Mouse (Mus musculus): Measurements from ENCODE around the gene Gja1.

The Gja1 gene

DNA sequence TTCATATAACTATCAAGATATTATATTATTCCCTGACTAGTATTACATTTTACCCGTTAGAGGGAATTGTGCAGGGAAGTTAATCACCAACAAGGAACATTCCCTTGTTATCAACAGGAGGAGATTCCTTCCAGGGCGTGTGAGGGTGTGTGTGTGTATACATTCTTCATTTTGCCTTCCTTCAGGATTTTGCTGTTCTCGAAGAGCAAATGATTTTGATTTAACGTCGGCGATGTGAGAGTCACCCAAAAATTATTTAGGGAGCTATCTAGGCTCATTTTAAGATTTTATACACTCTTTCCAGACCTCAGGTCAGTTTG is 55.2 kb downstream of the Gja1 start:
- Histone ChIP-seq H3K36me3 (ENCODE audit: control insufficient read depth, insufficient read depth, low read length, poor library complexity, severe bottlenecking) (no peaks in the 10 kb centered on the region), H3K27me3 (ENCODE audit: control insufficient read depth, insufficient read depth, low read length, poor library complexity, severe bottlenecking) (no peaks in the 10 kb centered on the region)
- no peak for DNase-seq (ENCODE audit: low read depth, low spot score)

DNA sequence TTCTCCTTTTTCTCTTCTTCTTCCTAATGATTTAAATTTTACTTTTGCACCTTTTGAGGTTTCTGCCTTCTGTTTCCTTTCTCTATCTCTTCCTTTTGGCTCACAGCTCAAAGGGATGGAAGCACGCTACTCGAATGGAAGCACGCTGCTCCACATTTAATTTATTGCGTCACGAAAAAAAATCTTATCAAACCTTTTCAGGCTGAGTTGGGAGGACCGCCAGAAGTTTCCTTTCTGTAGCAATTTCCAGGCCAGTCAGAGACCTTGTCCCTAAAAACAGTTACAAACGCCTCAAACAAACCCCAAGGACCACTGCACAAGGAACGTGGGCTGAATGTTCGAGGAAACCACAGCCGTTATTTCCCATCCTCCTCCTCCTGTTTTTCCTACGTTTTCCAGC is 60.2 kb downstream of the Gja1 start:
- Histone ChIP-seq H3K27me3 (ENCODE audit: control insufficient read depth, insufficient read depth, low read length, poor library complexity, severe bottlenecking) (no peaks in the 10 kb centered on the region), H3K36me3 (ENCODE audit: control insufficient read depth, insufficient read depth, low read length, poor library complexity, severe bottlenecking) (no peaks in the 10 kb centered on the region)
- no peak for DNase-seq (ENCODE audit: low read depth, low spot score)

DNA sequence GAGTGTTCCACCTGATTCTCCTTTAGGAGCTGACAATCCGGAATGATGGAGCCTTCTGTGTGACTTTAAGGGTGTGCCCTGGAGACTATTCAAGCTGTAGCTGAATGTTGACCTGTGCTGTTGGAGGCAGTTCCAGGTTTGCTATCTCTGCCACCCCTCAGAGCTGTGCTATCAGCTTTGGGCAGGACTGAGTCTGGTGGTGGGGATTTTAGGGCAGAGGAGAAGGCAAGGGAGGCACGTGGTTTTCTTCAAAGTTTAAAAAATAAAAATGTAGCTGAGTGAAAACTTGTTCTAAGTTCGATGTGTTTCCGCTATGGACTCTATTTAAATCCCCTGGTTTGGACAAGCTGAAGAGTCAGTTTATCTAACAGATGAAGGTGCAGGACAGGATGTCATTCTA is 62.5 kb downstream of the Gja1 start:
- no peaks in the 10 kb centered on the region for H3K36me3 ChIP-seq (ENCODE audit: control insufficient read depth, insufficient read depth, low read length, poor library complexity, severe bottlenecking)
- no peaks in the 10 kb centered on the region for H3K27me3 ChIP-seq (ENCODE audit: control insufficient read depth, insufficient read depth, low read length, poor library complexity, severe bottlenecking)
- DNase-seq (ENCODE audit: low read depth, low spot score): no peak

DNA sequence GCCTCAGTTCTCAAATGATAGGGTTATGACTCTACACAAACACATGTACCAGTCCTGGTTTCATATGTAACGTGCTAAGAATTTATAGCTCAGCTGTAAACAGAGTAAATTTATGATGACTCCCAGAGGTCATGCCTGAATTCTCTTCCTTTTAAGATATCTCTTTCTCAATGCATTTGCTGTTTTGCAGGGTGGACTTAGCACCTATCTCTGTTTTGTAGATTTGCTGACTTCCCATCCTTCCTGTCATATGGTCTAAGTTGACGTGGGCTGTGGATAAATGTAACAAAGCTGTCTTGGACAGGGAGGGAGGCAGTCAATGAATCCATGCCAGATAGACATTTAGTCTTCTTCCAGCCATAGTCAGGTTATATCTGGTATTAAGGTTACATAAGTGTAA is 67.3 kb downstream of the Gja1 start:
- DNase-seq (ENCODE audit: low read depth, low spot score): no peak

DNA sequence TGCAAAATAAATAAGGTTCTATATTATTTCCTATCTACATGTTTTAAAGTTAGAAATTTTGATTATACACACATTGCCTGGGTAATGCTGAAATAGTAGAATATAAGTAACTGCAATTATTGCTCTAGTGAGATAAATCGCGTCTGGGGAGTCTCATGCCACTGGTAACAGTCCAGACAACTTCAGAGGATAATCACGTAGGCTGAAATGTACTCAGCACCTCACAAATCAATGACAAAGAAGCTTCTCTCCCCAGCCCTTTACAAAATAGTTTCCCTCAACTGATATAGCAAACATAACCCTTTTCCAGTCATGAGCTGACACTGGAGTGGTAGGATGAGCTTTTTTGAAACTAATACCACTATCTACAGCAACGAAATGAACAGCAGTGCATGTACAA is 71.9 kb downstream of the Gja1 start:
- Histone ChIP-seq H3K27me3 (ENCODE audit: control insufficient read depth, insufficient read depth, low read length, poor library complexity, severe bottlenecking) (no peaks in the 10 kb centered on the region), H3K36me3 (ENCODE audit: control insufficient read depth, insufficient read depth, low read length, poor library complexity, severe bottlenecking) (no peaks in the 10 kb centered on the region)
- DNase-seq (ENCODE audit: low read depth, low spot score): no peak

More for the DNA sequence above, 67.3 kb downstream of the Gja1 start:
- H3K36me3 ChIP-seq (ENCODE audit: control insufficient read depth, insufficient read depth, low read length, poor library complexity, severe bottlenecking): no peaks in the 10 kb centered on the region
- H3K27me3 ChIP-seq (ENCODE audit: control insufficient read depth, insufficient read depth, low read length, poor library complexity, severe bottlenecking): no peaks in the 10 kb centered on the region
